Mouse (Mus musculus): ENCODE data around the gene Tubgcp2. TPM values are rescaled to one million over a fixed set of nuclear protein-coding genes. Genes with fewer than 3 reads are reported as not detected.
A peak's percentile ranks its signal among the peaks of the same experiment; 100 is the strongest.

The Tubgcp2 gene
- 10 to 100 TPM; 40.9 to 44.2 TPM for total RNA-seq (2021)

DNA sequence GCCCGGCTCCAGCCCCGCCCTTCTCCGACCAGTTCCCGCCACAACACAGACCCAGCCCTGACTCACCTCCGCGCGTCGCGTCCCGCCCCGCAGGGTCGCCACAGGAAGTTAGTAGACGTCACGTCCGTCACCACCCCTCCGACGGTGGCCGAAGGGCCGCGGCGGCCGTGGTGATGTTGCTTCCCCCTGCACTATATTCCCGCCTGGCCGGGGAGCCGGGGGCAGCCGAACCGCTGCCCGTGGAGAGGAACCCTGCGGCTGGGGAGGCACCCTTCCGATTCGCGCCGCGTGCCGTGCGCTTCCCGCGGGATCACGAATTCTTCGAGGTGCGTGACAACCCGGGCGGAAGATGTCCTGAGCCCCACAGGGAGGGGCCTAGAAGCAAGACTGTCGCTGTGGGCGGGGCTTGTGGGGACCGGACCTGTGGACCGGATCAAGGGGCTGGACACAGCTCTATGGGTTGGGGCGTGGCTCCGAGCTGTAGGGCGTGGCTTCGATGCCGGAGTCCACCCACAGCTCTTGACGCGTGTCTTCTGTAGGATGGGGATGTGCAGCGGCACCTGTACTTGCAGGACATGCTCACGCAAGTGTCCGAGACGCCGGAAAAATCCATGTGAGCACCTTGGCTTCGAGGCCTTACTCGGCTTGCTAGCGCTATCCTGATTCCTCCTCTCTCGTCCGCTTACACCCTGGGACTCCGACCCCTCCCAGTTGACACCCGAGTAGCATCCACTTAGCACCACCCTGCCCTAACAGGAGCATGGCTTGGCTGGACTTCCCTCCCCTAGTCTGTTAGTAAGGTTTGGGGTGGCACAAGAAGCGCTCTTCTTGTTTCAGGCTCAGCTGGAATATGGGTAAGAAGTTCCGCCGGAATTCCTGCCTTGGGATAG is at the start of gene Tubgcp2, which contains the start of gene Zfp511:
Gene Tubgcp2 (minus strand): TSS at position 389 of the 890 bp plus-strand sequence.
Gene Zfp511 (plus strand): TSS at position 111 of the 890 bp plus-strand sequence.
- DNase-seq (ENCODE audit: extremely low spot score in 1 of 2, low spot score in 2 of 2) = peak; percentile 85 to 98
- intact Hi-C loops (cut with DNase I) = no loop called here

DNA sequence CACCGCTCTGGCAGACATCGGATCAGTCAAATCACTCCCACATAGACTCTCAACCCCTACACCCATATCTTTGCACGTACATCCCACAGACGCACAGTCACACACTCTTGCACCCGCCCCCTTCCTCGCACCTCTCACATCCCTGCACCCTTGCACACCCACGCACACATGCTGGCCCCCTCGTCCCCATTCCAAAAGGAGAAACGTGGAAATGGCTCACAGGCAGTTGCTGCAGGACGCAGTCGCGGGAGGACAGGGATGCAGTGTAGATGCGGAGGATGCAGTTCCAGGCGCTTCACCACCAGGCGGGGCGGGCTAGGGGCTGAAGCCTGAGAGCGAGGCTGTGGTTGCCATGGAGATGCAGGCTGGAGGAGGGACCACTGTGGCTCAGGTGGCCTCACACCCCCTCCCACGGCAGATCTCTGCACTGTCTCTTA is 45.8 kb upstream of the Tubgcp2 start, which contains the start of gene Caly:
Gene Caly (minus strand): TSS at position 307 of the 437 bp plus-strand sequence.
- peak; percentile 91 to 92 for DNase-seq (ENCODE audit: extremely low spot score in 1 of 2, low spot score in 2 of 2)
- intact Hi-C loops (cut with DNase I) = loop anchor here (5.0 to 10.0 kb wide), 2 partner anchors 35 to 803 kb away; partner anchors contain the start of genes Echs1, Paox, Psmd13 and Sirt3

DNA sequence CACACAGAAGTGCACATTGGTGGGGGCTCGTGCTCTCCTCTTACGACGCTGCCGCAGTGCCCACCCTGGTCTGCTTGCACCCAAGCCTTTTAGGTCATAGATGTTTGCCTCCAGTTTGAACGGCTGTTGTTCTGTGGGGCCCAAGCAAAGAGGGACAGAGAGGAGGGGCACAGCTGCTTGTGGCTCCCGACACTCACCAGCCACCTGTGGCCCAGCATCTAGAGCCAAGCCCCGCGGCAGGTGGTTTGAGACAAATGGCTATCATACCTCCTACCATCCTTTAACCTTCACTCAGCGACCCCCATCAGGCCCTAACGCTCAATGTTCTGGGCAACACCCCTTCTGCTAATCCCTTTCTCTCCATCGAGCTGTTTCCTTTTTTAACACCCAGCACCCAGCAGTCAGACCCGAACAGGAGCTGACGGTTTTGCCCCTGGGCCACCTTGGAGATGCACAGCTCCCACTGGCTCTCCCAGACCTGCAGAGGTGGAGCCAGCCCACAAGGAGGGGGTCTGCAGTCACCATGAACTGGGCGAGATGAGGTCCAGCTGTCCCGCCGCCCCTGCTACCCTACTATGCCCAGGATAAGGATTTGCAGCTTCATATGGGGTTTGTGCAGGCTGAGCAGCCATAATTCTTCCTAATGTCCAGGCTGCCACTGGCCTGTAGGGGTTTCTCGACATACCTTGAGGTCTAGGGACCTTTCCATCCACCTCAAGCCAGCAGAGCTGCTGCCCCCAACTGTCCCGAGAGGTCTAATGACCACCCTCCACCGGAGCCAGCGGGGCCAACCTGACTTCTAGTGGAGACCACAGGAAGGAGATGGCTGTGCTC is 45.2 kb upstream of the Tubgcp2 start:
- peak; percentile 25 to 57 for DNase-seq (ENCODE audit: extremely low spot score in 1 of 2, low spot score in 2 of 2)
- intact Hi-C loops (cut with DNase I) = loop anchor here (2.0 to 10.0 kb wide), 3 partner anchors 36 to 803 kb away; partner anchors contain the start of genes Echs1, Paox, Psmd13 and Sirt3

DNA sequence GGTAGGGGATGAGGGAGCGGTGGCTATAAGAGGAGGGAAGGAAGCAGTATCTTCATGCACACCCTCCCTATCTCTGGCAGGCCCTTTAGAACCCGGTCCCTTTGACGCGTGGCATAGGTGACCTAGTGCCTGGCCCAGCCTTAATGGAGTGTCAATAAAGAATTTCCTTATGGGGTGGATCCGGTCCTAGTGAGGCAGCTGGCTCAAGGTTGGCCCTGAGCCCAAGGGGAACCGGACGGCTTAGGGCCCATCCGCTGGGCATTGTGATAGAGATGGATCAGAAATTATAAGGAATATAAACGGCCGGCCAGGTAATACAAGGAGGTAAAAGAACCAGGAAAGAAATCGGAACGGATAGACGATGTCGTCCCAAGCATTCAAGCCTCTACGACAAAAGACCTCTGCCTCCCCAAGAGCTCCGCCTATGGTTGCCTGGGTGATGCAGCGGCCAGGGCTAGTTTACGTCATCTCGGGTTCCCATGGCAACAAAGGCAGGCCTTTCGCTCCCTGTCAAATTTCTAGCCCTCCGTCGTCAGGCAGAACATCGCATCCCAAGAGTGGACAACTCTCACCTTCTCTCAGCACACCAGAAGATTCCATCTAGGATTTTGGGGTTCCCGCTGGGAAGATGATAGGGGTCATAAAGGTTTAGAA is 44.2 kb upstream of the Tubgcp2 start:
- DNase-seq (ENCODE audit: extremely low spot score in 1 of 2, low spot score in 2 of 2) = peak; percentile 91 to 94
- intact Hi-C loops (cut with DNase I) = loop anchor here (2.0 to 10.0 kb wide), 3 partner anchors 37 to 804 kb away; partner anchors contain the start of genes Echs1, Paox, Psmd13 and Sirt3

DNA sequence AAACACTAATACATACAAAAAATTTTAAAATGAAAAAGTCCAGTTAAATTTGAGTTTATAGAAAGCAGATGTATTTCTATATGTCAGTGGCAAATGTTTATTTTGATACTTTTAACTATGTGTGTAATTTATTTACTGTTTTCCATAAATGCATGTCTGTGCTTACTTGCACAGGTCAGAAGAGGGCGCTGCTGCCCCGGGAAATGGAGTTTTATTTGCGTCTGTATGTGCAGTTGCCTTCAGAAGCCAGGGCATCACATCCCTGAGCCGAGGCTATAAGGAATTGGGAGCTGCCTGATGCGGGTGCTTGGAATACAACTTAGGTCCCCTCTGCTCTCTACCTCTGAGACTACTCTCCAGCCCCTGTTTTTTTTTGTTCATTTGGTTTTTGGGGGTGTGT is 42.2 kb upstream of the Tubgcp2 start:
- intact Hi-C loops (cut with DNase I) = no loop called here
- DNase-seq (ENCODE audit: extremely low spot score in 1 of 2, low spot score in 2 of 2) = peak; percentile 34 to 73

DNA sequence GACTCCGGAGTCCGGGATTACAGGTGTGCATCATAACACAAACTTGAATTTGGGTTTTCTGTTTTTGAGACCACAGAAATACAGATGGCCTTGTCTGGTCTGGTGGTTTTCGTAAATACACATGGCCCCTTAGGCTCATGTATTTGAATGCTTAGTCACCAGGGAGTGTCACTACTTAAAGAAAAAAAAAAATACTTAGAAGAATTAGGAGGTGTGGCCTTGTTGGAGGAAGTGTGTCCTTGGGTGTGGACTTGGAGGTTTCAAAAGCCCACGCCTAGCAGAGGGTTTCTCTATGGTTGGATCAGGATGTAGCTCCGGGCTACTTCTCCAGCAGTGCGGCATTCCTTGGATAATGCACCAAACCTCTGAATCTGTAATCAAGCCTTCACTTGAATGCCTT is 41.2 kb upstream of the Tubgcp2 start:
- no peak for DNase-seq (ENCODE audit: extremely low spot score in 1 of 2, low spot score in 2 of 2)
- intact Hi-C loops (cut with DNase I) = no loop called here

DNA sequence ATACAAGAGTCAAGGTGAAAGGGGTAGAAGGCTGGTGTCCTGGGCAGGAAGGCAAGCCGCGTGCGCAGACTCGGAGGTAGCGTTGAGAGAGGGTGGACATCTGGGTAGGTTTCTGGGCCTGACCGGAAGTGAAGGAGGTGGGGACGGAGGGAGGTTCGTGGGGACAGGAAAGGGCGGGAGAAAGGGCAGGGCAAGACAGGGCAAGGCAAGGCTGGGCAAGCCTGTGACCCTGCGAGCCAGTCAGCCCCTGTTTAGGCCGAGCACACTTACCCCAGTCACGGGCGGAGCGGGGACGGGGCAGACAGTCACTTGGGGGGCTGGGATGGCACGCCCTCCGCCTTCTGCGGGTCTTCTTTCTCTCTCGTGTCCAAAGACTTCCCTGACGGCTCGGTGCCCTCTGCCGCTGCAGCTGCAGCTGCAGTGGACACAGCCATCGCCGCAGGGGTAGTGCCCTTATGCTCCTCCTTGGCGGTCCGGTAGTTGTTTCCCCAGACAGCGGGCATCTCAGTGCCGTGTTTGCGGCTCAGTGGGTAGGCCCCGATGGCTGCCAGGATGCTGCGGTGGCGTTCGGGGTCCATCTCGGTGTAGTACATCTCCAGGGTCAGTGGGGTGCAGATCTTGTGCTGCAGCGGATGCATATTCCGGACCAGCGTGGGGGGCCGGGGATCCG is 33.7 kb upstream of the Tubgcp2 start:
- DNase-seq (ENCODE audit: extremely low spot score in 1 of 2, low spot score in 2 of 2) = no peak
- intact Hi-C loops (cut with DNase I) = no loop called here

DNA sequence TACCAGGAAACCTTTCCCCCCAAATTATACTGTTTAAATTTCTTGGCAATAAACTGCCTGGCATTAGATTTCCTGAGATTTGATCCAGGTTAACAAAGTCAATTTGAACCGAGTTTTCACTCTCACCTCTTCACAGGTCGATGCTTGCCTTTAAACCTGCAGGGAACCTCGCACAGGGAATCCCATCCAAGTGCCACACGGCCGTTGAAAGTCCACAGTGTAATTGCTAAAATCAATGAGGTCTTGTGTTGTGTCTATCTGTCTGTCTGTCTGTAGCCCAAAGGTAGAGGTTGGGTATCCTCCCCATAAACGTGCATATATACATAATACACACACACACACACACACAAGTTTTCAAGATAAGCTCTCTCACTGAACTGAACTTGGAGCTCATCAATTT is 30.9 kb upstream of the Tubgcp2 start:
- intact Hi-C loops (cut with DNase I) = no loop called here
- no peak for DNase-seq (ENCODE audit: extremely low spot score in 1 of 2, low spot score in 2 of 2)

DNA sequence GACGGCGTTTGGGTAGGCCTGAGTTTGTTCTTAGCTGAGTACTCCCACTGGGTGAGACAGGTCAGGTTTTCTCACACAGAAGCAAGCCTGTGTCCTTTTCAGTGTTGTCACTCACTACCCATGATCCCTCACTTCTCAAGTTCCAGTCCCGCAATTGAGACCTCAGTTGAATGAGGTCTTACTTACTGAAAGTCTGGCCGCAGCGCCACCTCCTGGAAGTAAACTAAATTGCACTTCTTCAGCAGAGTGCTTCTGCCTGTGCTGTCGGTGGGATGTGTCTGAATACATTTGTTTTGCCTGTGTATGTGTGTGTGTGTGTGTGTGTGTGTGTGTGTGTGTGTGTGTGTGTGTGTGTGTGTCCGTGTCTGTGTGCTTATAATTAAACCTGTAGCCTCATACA is 26.6 kb upstream of the Tubgcp2 start:
- peak; percentile 70 to 78 for DNase-seq (ENCODE audit: extremely low spot score in 1 of 2, low spot score in 2 of 2)
- intact Hi-C loops (cut with DNase I) = loop anchor here (2.0 kb wide), 1 partner anchor 94 kb away; no protein-coding TSS in a partner anchor

DNA sequence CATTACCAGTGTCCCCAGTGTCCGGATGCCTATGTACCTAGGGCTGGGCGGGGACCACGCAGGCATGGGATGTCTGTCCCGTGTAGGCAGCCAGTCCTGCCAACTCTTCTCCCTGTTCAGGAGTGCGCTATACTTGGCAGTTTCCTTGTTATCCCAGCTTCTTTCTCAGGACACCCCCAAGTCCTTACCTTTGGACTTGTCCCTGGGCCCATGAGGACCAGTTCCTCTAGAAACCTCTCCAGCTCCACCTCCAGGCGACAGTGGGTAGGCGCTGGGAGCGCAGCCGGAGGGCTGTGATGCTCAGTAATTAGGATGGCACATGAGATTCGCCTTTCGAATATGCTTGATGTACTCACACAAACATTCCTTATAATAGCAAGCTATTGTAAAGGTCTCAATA is 25.8 kb upstream of the Tubgcp2 start:
- intact Hi-C loops (cut with DNase I) = loop anchor here (2.0 kb wide), 1 partner anchor 94 kb away; no protein-coding TSS in a partner anchor
- DNase-seq (ENCODE audit: extremely low spot score in 1 of 2, low spot score in 2 of 2) = no peak

DNA sequence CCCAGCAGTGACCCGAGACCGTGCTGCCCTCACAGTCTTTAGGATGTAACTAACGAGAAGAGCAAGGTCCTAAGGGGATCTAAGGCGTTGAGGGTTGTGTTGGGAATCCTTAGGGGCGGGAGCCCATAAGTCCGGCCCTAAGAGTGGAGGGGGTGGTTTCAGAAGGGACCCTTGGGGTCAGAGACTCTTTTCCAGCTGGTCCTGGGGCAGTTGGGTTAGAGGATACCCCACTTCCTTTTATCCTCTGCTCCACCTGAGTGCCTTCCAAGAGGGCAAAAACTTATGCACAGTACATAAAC is 25.3 kb upstream of the Tubgcp2 start:
- no peak for DNase-seq (ENCODE audit: extremely low spot score in 1 of 2, low spot score in 2 of 2)
- intact Hi-C loops (cut with DNase I) = loop anchor here (2.0 kb wide), 1 partner anchor 93 kb away; no protein-coding TSS in a partner anchor

DNA sequence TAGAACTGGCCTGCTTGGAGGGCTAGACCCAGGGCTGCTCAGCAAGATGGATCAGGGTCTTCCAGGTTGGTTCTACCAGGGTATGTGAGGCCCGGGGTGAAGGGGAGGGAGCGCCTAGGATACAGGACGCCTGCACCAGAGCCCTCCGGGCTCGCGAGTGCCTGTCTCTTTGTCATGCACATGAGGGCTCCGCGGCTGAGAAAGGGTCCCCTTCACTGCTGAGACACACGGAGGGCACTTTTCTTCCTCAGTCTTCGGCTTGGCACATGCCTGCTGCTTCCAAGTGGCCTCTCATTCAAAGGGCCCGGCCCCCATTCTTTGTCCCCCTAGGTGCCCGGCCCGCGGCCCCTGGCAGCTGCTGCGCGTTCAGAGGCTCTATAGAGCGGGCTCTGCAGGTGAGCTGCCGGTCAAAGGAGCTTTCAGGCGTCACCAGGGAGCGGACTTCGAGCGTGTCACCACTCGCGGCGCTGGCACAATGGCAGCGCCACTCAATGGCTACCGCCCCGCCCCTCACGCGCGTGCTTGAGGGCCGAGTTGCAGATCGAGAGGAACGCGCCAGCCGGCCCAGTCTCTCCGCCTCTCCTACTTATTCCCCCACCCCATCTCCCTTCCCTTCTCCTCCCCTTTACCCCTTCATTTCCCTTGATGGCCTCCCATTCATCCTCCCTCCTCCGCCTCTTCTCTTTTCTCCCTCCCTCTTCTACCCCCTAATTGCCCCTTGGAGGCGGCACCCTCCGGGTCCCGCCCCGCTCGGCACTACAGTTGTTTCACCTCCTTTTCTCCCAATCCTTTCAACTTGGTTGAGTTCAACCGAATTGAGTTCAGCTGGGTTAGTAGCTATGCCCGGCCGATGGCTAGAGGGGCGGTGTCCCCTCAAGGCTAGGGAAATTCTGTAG is 24.7 kb upstream of the Tubgcp2 start:
- peak in 1 of 2 experiments; percentile 64 for DNase-seq (ENCODE audit: extremely low spot score in 1 of 2, low spot score in 2 of 2)
- intact Hi-C loops (cut with DNase I) = no loop called here

DNA sequence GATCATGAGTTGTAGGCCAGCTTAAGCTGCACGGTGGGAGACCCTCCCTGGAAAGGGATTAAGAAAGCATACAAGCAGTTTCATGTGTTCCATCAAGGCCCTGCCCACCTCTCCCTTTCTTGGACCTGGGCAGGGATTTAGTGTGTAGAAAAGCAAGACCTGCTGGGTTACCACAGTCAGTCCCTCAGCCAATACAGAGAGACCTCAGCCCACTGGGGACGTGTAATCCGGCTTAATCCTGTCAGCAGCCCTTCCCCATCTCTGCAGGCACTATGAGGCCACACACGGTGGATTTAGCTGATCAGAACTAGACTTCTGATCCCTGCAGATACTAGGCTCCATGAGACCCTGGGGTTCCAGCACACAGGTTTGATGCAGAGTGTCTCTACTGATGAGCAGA is 23.1 kb upstream of the Tubgcp2 start:
- DNase-seq (ENCODE audit: extremely low spot score in 1 of 2, low spot score in 2 of 2) = no peak
- intact Hi-C loops (cut with DNase I) = loop anchor here (10.0 kb wide), 1 partner anchor 415 kb away; no protein-coding TSS in a partner anchor

DNA sequence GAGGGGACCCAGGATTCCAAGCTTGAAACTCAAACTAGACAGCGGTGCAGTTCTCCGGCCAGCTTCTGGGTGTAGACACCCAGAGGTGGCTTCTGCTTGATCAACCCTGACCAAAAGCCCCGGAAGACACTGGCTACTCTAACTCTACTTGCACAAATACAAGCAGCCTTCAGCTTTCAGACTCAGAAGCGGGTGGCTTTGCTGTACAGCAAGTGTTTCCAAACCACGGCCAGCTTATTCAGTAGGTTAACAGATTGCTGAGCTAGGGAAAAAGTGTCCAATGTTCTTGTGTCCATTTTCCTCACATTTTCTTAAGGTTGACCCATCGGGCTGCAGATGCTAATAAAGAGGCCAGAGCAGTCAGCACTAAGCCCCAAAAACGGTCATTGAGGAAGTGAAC is 22.1 kb upstream of the Tubgcp2 start:
- intact Hi-C loops (cut with DNase I) = loop anchor here (10.0 kb wide), 1 partner anchor 414 kb away; no protein-coding TSS in a partner anchor
- no peak for DNase-seq (ENCODE audit: extremely low spot score in 1 of 2, low spot score in 2 of 2)

DNA sequence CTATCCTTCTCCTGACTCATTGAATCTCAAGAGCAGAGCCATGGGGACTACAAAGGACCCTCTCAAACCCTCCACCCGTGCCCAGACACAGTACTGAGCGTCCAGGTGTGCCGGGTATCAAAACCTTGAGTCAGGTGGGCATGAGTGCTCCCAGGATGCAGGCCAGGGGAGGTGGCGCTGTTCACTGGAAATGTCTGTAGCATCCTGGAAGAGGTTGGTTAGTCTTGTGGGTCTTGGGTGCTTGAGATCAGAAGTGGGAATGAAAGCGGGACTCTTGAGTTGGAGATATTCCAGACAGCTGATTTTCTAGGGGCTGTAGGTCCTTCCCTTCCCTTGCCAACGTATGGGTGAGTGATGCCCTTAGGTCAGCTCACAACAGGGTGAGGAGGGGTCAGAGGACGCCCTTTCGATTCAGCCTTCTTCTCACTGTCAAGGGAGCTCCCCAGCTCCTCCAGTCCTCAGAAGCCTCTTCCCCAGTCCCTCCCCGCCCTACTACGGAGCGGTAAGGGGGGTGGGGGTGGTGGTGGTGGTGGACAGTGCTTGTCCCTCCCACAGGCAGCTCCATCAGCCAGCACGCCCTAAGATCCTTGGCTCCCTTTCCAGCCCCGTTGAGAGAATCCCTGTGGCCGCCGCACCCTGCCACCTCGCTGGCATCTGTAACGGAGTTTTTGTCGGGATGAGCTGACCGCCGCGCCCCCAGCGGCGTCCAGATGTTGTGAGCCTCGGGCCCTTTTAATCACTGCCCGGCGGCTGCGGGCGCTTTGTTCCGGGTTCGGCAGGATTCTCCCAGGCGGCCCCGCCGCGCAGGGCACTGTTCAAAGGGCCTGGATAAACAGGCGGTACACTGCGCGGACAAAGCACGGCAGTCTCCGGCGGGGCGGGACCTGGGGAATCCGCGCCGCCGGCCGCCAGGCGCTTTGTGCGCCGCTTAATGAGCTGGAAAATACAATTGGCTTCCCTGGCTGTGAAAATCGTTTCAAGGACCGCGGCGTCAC is 21.2 kb upstream of the Tubgcp2 start:
- intact Hi-C loops (cut with DNase I) = loop anchor here (10.0 kb wide), 1 partner anchor 413 kb away; no protein-coding TSS in a partner anchor
- DNase-seq (ENCODE audit: extremely low spot score in 1 of 2, low spot score in 2 of 2) = peak in 1 of 2 experiments; percentile 73

DNA sequence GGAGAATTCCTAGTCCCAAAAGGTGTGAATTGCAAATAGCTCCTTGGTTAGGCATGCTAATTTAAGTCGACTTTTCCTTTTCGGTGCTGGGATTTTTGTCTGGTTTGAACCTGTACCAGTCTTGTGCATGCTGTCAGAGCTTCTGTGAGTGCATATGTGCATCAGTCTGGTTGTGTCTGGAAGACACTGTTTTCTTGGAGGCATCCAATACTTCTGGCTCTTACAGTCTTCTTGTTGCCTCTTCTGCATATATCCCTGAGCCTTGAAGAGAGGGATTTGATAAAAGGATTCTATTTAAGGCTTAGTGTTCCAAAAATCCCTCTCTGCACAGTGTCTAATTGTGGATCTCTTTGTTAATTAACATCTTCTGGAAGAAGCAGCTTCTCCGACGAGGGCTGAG is 17.7 kb upstream of the Tubgcp2 start:
- peak in 1 of 2 experiments; percentile 56 for DNase-seq (ENCODE audit: extremely low spot score in 1 of 2, low spot score in 2 of 2)
- intact Hi-C loops (cut with DNase I) = loop anchor here (10.0 kb wide), 1 partner anchor 409 kb away; no protein-coding TSS in a partner anchor

Data from left cerebral cortex, postnatal 10 days (tissue).